ENCODE assay signal across 9 mouse cellular contexts in the genomic region with DNA sequence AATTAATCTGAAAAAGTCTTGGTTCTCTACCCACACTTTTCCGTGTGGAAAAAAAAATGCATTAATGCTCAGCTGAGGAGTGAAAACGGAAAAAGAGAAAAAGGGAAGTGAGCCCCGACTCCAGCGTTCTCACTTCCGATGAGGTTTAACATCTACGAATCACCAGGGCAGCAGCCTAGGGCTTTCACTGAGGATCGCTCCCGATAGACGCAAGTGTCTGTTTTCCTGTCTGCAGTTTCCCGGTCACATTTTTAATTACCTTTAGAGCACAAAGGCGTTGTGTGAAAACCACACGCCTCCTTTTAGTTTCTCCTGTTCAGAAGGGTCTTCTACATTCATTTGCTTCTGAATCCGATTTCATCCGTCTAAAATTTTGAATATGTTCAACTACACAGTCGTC.
DNase-seq lines count a peak whose midpoint lies in the region; ATAC-seq and TF ChIP-seq lines count a peak whose summit lies in the region.
"Had no signal": no experiment of that assay in that cellular context is flagged by ENCODE, and none has a peak within 500 bp of the region (broad histone marks: within the 10 kb centered on the region; RNA-seq: fewer than 3 reads in every experiment).

No protein-coding gene starts in this region.

- intact Hi-C loops in left cerebral cortex, adult 2 months (cut with DNase I) = no loop called here

- H3K36me3 ChIP-seq in CH12.LX (replicated peaks in 1 of 2; ENCODE audit: control insufficient read depth in 1 of 2, insufficient read depth in 1 of 2, low read length in 1 of 2) = no peaks in the 10 kb centered on the region
- H3K36me3 ChIP-seq in hindbrain, embryonic 11.5 days (ENCODE audit: control insufficient read depth, insufficient read depth, low read length) = no peaks in the 10 kb centered on the region
- H3K36me3 ChIP-seq in midbrain, embryonic 10.5 days = no peaks in the 10 kb centered on the region

- no peak overlapping the region for H3K27ac ChIP-seq in CH12.LX (ENCODE audit: insufficient read depth, low read depth)
- no peak overlapping the region for H3K27ac ChIP-seq in hindbrain, embryonic 11.5 days (ENCODE audit: low read depth, low read length)
- peak overlapping the region; percentile 89 for H3K27ac ChIP-seq in midbrain, embryonic 10.5 days (replicated peaks)
- no peak overlapping the region for H3K27ac ChIP-seq in left cerebral cortex, adult 2 months
- H3K27ac ChIP-seq: macrophage had no signal

- TF ChIP-seq POLR2A in CH12.LX (IDR thresholded peaks at IDR 0.05; ENCODE audit: low read depth, low read length) = no peak

- ATAC-seq in common myeloid progenitor, adult 5-6 weeks (replicated peaks; ENCODE audit: low read depth, poor library complexity, severe bottlenecking) = peak; percentile 94
- ATAC-seq in hindbrain, embryonic 11.5 days (ENCODE audit: low FRiP score) = no peak

- peak overlapping the region; percentile 29 for H3K4me2 ChIP-seq in CH12.LX (ENCODE audit: insufficient read depth, low read depth, poor library complexity, severe bottlenecking)
- H3K4me2 ChIP-seq in hindbrain, embryonic 11.5 days (replicated peaks; ENCODE audit: low read depth, low read length) = peak overlapping the region; percentile 41

- H3K9ac ChIP-seq in CH12.LX (ENCODE audit: insufficient read depth, low read depth) = no peak overlapping the region
- H3K9ac ChIP-seq in hindbrain, embryonic 11.5 days (ENCODE audit: low read depth, low read length) = no peak overlapping the region; the same call in 1 of the 2 replicates

- peaks cover 10% of the 10 kb centered on the region for H3K27me3 ChIP-seq in CH12.LX (replicated peaks)
- H3K27me3 ChIP-seq in hindbrain, embryonic 11.5 days (ENCODE audit: control insufficient read depth, insufficient read depth, low read length) = no peaks in the 10 kb centered on the region
- no peaks in the 10 kb centered on the region for H3K27me3 ChIP-seq in midbrain, embryonic 10.5 days (ENCODE audit: low read depth, poor library complexity, severe bottlenecking)

- H3K4me3 ChIP-seq in CH12.LX (replicated peaks in 1 of 3; ENCODE audit: low read depth in 2 of 3, low read length in 2 of 3, poor library complexity in 1 of 3) = no peak overlapping the region
- H3K4me3 ChIP-seq in hindbrain, embryonic 11.5 days (ENCODE audit: low read depth, low read length) = no peak overlapping the region
- H3K4me3 ChIP-seq in midbrain, embryonic 10.5 days = peak overlapping the region; percentile 43
- H3K4me3 ChIP-seq in left cerebral cortex, adult 2 months = no peak overlapping the region

- dilution Hi-C loops in CH12.LX (cut with MboI; ENCODE audit: extremely low pct_ligation_motif_present, extremely low pct_unique_long_range_greater_than_20kb, low sequenced_read_pairs) = no loop called here

- DNase-seq in CH12.LX (ENCODE audit: extremely low read depth) = peak; percentile 47
- peak; percentile 45 for DNase-seq in hindbrain, embryonic 11.5 days (ENCODE audit: low spot score)
- DNase-seq in midbrain, embryonic 10.5 days (ENCODE audit: low spot score) = peak; percentile 49
- DNase-seq in left cerebral cortex, adult 2 months (ENCODE audit: extremely low spot score in 1 of 2, low spot score in 2 of 2) = no peak
- DNase-seq in thymus, postnatal 10 days (ENCODE audit: low spot score in 2 of 2) = no peak
- DNase-seq in kidney, postnatal 10 days = no peak
- DNase-seq: gastrocnemius, postnatal 14 days had no signal

- H3K79me2 ChIP-seq in CH12.LX (replicated peaks; ENCODE audit: control insufficient read depth, extremely low read depth, insufficient read depth, poor library complexity, severe bottlenecking) = no peaks in the 10 kb centered on the region

- no peak for TF ChIP-seq RAD21 in CH12.LX (IDR thresholded peaks at IDR 0.05; ENCODE audit: low read depth, low read length)

- peak; percentile 89 for TF ChIP-seq EP300 in CH12.LX (IDR thresholded peaks at IDR 0.05; ENCODE audit: low read length)

- TF ChIP-seq CTCF in CH12.LX (conservative IDR thresholded peaks at IDR 0.05 in 1 of 2, IDR thresholded peaks at IDR 0.05 in 1 of 2; ENCODE audit: low read depth in 2 of 2, low read length in 2 of 2) = no peak
- TF ChIP-seq CTCF in left cerebral cortex, adult 2 months (IDR thresholded peaks at IDR 0.05) = no peak

- H3K9me3 ChIP-seq in CH12.LX (replicated peaks; ENCODE audit: low read length) = no peaks in the 10 kb centered on the region
- H3K9me3 ChIP-seq in hindbrain, embryonic 11.5 days (ENCODE audit: control insufficient read depth, low read length) = no peaks in the 10 kb centered on the region
- H3K9me3 ChIP-seq in midbrain, embryonic 10.5 days (replicated peaks) = no peaks in the 10 kb centered on the region

- H3K4me1 ChIP-seq in CH12.LX (ENCODE audit: control insufficient read depth in 1 of 2, insufficient read depth in 2 of 2) = peaks cover 0 to 8% of the 10 kb centered on the region in 2 experiments; a peak in 2 of 4 replicates
- H3K4me1 ChIP-seq in hindbrain, embryonic 11.5 days (replicated peaks; ENCODE audit: control insufficient read depth, insufficient read depth, low read length) = no peaks in the 10 kb centered on the region
- H3K4me1 ChIP-seq in midbrain, embryonic 10.5 days = peaks cover 45% of the 10 kb centered on the region

- in situ Hi-C loops in CH12.LX (cut with MboI; ENCODE audit: low pct_ligation_motif_present, low pct_unique_long_range_greater_than_20kb, low sequenced_read_pairs) = no loop called here

- 13% methylated on average over 15 of the region's 15 CpGs for WGBS in hindbrain, embryonic 11.5 days
- WGBS in midbrain, embryonic 10.5 days = 5% methylated on average over 15 of the region's 15 CpGs

TF ChIP-seq in CH12.LX, 34 proteins besides CTCF, POLR2A, EP300 and RAD21:
- no peak for TF ChIP-seq GABPA (IDR thresholded peaks at IDR 0.05; ENCODE audit: insufficient replicate concordance, low read depth, low read length)
- no peak for TF ChIP-seq NRF1 (IDR thresholded peaks at IDR 0.05; ENCODE audit: low read depth, low read length)
- no peak for TF ChIP-seq CHD2 (IDR thresholded peaks at IDR 0.05; ENCODE audit: low read length)
- no peak for TF ChIP-seq UBTF (IDR thresholded peaks at IDR 0.05; ENCODE audit: low read depth, low read length)
- no peak for TF ChIP-seq USF2 (conservative IDR thresholded peaks at IDR 0.05; ENCODE audit: low read depth, low read length)
- TF ChIP-seq ZC3H11A (IDR thresholded peaks at IDR 0.05; ENCODE audit: low read depth, low read length) = no peak
- TF ChIP-seq MXI1 (IDR thresholded peaks at IDR 0.05; ENCODE audit: low read depth, low read length) = no peak
- no peak for TF ChIP-seq MAZ (IDR thresholded peaks at IDR 0.05; ENCODE audit: low read depth, low read length)
- TF ChIP-seq ZNF384 (IDR thresholded peaks at IDR 0.05; ENCODE audit: low read depth, low read length) = peak; percentile 83
- no peak for TF ChIP-seq USF1 (IDR thresholded peaks at IDR 0.05; ENCODE audit: low read depth, low read length)
- TF ChIP-seq KAT2A (IDR thresholded peaks at IDR 0.05; ENCODE audit: insufficient replicate concordance, low read length) = no peak
- TF ChIP-seq RCOR1 (conservative IDR thresholded peaks at IDR 0.05; ENCODE audit: low read depth, low read length) = peak; percentile 50; the same call in 1 of the 2 replicates
- peak; percentile 86 for TF ChIP-seq IRF4 (IDR thresholded peaks at IDR 0.05; ENCODE audit: low read depth, low read length)
- TF ChIP-seq TBP (conservative IDR thresholded peaks at IDR 0.05; ENCODE audit: low read depth, low read length) = no peak
- no peak for TF ChIP-seq CHD1 (IDR thresholded peaks at IDR 0.05; ENCODE audit: low read depth, low read length)
- no peak for TF ChIP-seq MAFK (IDR thresholded peaks at IDR 0.05; ENCODE audit: insufficient replicate concordance, low read length)
- TF ChIP-seq TCF12 (IDR thresholded peaks at IDR 0.05; ENCODE audit: low read depth, low read length) = no peak
- TF ChIP-seq SIN3A (IDR thresholded peaks at IDR 0.05; ENCODE audit: low read length) = no peak
- TF ChIP-seq BHLHE40 (IDR thresholded peaks at IDR 0.05; ENCODE audit: low read depth, low read length) = peak; percentile 46
- no peak for TF ChIP-seq HCFC1 (IDR thresholded peaks at IDR 0.05; ENCODE audit: low read depth, low read length)
- TF ChIP-seq ELF1 (IDR thresholded peaks at IDR 0.05; ENCODE audit: low read depth, low read length) = no peak
- peak; percentile 46; the same call in 1 of the 2 replicates for TF ChIP-seq ETS1 (conservative IDR thresholded peaks at IDR 0.05; ENCODE audit: low read depth, low read length)
- TF ChIP-seq MYC (IDR thresholded peaks at IDR 0.05; ENCODE audit: low read depth, low read length) = no peak

Comparison
In these comparisons a context has a peak if more than half of its experiments do, and no peak if none do; other contexts are left out.
1. DNase-seq: peak in CH12.LX (single experiment), hindbrain, embryonic 11.5 days (single experiment) and midbrain, embryonic 10.5 days (single experiment); none in left cerebral cortex, adult 2 months (0 of 2), thymus, postnatal 10 days (0 of 2) and kidney, postnatal 10 days (single experiment).